8 mouse cellular contexts compared by ENCODE assay signal in genomic region chr7:75910035-75910651, GRCm38 (mm10).
DNase-seq lines count a peak whose midpoint lies in the region; ATAC-seq lines count a peak whose summit lies in the region.

No protein-coding gene starts in this region.

- no peak overlapping the region for H3K4me3 ChIP-seq in liver, embryonic 15.5 days (replicated peaks)
- peak overlapping the region; percentile 2; the same call in 1 of the 2 replicates for H3K4me3 ChIP-seq in neural tube, embryonic 12.5 days

- H3K9me3 ChIP-seq in liver, embryonic 15.5 days (replicated peaks): no peaks in the 10 kb centered on the region
- H3K9me3 ChIP-seq in neural tube, embryonic 12.5 days: no peaks in the 10 kb centered on the region

- H3K27me3 ChIP-seq in liver, embryonic 15.5 days: no peaks in the 10 kb centered on the region
- no peaks in the 10 kb centered on the region for H3K27me3 ChIP-seq in neural tube, embryonic 12.5 days (replicated peaks)

- no peak overlapping the region for H3K27ac ChIP-seq in liver, embryonic 15.5 days (replicated peaks)
- no peak overlapping the region; the same call in 1 of the 2 replicates for H3K27ac ChIP-seq in neural tube, embryonic 12.5 days

- H3K4me1 ChIP-seq in liver, embryonic 15.5 days (replicated peaks): no peaks in the 10 kb centered on the region; the same call in 1 of the 2 replicates
- peaks cover 6% of the 10 kb centered on the region; the same call in 1 of the 2 replicates for H3K4me1 ChIP-seq in neural tube, embryonic 12.5 days

- no peak overlapping the region for H3K9ac ChIP-seq in liver, embryonic 15.5 days
- H3K9ac ChIP-seq in neural tube, embryonic 12.5 days: peak overlapping the region; percentile 40; the same call in 1 of the 2 replicates

- intact Hi-C loops in heart, postnatal 10 days (cut with DNase I): loop anchor here (5.0 kb wide), 2 partner anchors 442 to 1032 kb away; no protein-coding TSS in a partner anchor

- peak; percentile 62 to 67 for DNase-seq in CD8-positive naive resting alpha-beta T cell, adult 2 months (ENCODE audit: low read depth in 2 of 2, low spot score in 2 of 2)
- DNase-seq in brain, adult 2 months (ENCODE audit: low read depth, low spot score): peak; percentile 90
- peak; percentile 57 to 76 for DNase-seq in heart, postnatal 10 days
- peak; percentile 48 to 60 for DNase-seq in kidney, postnatal 4 days
- DNase-seq in testis, postnatal 14 days (ENCODE audit: low spot score): peak; percentile 30

- no peaks in the 10 kb centered on the region for H3K36me3 ChIP-seq in liver, embryonic 15.5 days (replicated peaks)
- no peaks in the 10 kb centered on the region for H3K36me3 ChIP-seq in neural tube, embryonic 12.5 days

- no peak overlapping the region for H3K4me2 ChIP-seq in liver, embryonic 15.5 days
- H3K4me2 ChIP-seq in neural tube, embryonic 12.5 days (replicated peaks): peak overlapping the region; percentile 53

- WGBS in liver, embryonic 15.5 days (ENCODE audit: insufficient replicate concordance): 10% methylated on average over 11 of the region's 11 CpGs
- 6% methylated on average over 11 of the region's 11 CpGs for WGBS in neural tube, embryonic 12.5 days

- ATAC-seq in erythroid progenitor cell, adult 5-6 weeks (replicated peaks; ENCODE audit: low FRiP score, poor library complexity, severe bottlenecking): peak; percentile 64; the same call in 1 of the 2 replicates
- peak; percentile 51 for ATAC-seq in liver, embryonic 15.5 days (ENCODE audit: insufficient read depth)
- peak; percentile 65 for ATAC-seq in neural tube, embryonic 12.5 days (ENCODE audit: low FRiP score, low read depth)

Comparison
In these comparisons a context has a peak if more than half of its experiments do, and no peak if none do; other contexts are left out.
1. DNase-seq: peak in every context shown above with its lines; median percentile 90 in brain, adult 2 months; 66 in heart, postnatal 10 days; 64 in CD8-positive naive resting alpha-beta T cell, adult 2 months; 54 in kidney, postnatal 4 days; 30 in testis, postnatal 14 days.